Mouse (Mus musculus) bone marrow, adult 2 months (tissue): ENCODE results near the gene Sh3gl3. TPM values are rescaled to one million over a fixed set of nuclear protein-coding genes. Genes with fewer than 3 reads are reported as not detected.
A peak's percentile ranks its signal among the peaks of the same experiment; 100 is the strongest.

ENCODE experiments used
- H3K27ac ChIP-seq: fragments of 200-500 bp; 2 replicates; pipeline ENCODE4 v1.5.1; 2012; ENCODE audit warnings: low read depth, mild to moderate bottlenecking, control low read depth, inconsistent platforms, low read length; ENCODE audit not compliant: control insufficient read depth, poor library complexity, insufficient read depth
- H3K4me1 ChIP-seq: fragments of 200-500 bp; 2 replicates; pipeline ENCODE4 v1.6.1; 2011; ENCODE audit warnings: low read length; ENCODE audit not compliant: control insufficient read depth, insufficient read depth
- H3K4me3 ChIP-seq: fragments of 200-500 bp; replicated peaks from 2 replicates; pipeline ENCODE3; 2011; ENCODE audit warnings: mild to moderate bottlenecking, low read depth, low read length, control low read depth; ENCODE audit not compliant: control insufficient read depth
- CTCF ChIP-seq: fragments of 200-500 bp; IDR thresholded peaks from 2 replicates; pipeline ENCODE4 v1.5.1; 2011; ENCODE audit warnings: low read length, control low read depth; ENCODE audit not compliant: control insufficient read depth, insufficient read depth
- POLR2A ChIP-seq: fragments of 200-500 bp; IDR thresholded peaks from 2 replicates; pipeline ENCODE4 v1.6.1; 2011; ENCODE audit warnings: low read depth, mild to moderate bottlenecking, control low read depth, low read length, borderline replicate concordance; ENCODE audit not compliant: control insufficient read depth
- WGBS: fragments of 180-500 bp; shearing (Covaris S2); methylation state at CpG from one replicate; pipeline ENCODE4 v1.1.7; 2018; 5-methylcytosine and 5-hydroxymethylcytosine counted together
- polyA plus RNA-seq: library from polyadenylated mRNA; stranded (reverse); fragments of >200 nt; gene quantifications from 2 replicates; pipeline ENCODE4 v1.2.4, GENCODE M21; 2011; ENCODE audit warnings: low replicate concordance; ENCODE audit not compliant: missing spikeins, insufficient read depth, insufficient read length

Gene Sh3gl3
- polyA plus RNA-seq, 1 experiment = 3.0 TPM

DNA sequence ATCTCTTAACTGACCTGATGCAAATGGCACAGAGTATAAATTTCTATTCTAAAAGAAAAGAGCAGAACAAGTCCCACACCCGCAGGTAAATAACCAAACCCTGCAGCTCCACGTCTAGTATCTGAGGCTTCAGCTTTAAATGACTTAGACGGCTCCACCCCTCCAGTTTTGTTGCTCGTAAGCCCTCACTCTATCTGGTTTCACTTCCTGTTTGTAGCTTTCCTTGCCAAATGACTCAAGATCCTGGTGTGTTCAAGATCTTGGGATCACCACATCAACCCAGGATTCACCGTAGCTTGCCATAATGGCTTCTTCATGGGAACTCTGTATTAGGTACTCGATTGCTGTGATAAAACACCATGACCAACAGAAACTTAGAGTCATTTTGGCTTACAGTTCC is 157.2 kb downstream of the Sh3gl3 start:
- H3K4me1 ChIP-seq = no peaks in the 10 kb centered on the region
- no peak overlapping the region for H3K4me3 ChIP-seq
- H3K27ac ChIP-seq = no peak overlapping the region
- TF ChIP-seq CTCF (no peak), POLR2A (no peak)
- 39% methylated on average over 6 of the region's 6 CpGs for WGBS

DNA sequence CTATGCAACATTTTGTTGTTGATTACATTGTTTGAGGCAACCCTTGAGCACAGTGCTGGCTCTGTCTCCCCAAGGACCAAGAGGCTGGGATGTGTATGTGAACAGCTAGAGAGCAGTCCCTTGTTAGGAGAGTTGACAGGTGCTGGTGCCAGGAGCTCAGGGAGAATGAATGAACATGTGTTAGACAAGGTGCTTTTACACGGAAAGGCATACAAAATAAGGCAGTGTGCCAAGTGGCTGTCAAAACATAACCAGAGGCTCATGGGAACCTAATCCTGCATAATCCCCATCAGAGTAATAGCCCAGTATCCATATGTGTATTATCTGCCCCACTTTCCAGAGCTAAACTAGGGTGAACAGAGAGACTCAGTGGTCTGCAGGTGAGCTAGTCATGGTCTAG is 160.4 kb downstream of the Sh3gl3 start:
- H3K27ac ChIP-seq = no peak overlapping the region
- WGBS = 63% methylated on average over 1 of the region's 1 CpGs
- no peak overlapping the region for H3K4me3 ChIP-seq
- no peaks in the 10 kb centered on the region for H3K4me1 ChIP-seq
- TF ChIP-seq CTCF = no peak
- no peak for TF ChIP-seq POLR2A

DNA sequence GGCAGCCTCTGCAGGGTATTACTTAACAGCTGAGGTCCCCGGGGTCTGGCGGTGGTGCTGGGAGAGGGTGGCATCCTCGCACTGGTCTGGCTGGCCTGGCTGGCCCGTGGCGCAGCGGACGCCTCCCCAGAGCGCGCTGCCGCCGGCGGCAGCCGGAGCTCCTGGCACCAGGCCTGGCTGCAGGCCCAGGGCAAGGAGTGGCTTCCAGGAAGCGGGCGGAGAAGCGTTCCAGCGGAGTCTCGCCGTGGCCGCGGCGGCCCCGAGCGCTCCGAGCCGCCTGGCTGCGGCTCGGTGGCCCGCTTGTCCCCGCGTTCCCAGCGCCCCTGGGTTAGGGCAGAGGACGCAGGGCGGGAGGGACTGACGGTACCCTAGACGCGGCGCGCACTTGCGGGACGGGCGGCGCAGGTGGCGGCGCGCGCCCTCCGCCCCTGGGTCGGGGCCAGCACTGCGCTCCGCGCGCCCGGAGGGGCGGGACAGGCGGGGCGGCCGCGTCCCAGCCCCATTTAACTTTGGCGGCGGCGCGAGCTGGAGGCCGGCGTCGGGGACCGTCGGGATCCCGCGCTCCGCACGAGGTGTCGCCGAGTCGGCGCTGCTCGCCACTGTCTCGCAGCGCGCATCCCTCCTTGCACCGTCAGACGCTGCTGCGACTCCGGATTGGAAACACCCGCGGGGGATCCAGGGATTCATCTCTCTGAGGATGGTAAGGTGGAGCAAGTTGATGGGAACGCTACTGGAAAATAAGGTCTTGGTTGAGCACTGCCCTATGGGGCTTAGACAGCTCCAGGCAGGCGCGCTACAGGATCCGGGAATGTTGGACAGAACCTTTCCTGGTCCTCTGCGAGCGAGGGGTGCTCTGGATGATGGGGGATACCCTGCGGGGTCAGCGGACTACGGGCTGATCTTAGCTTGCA is 161.8 kb downstream of the Sh3gl3 start, which contains the start of gene Adamtsl3:
Adamtsl3 (plus strand) TSS at position 484 of the 911 bp plus-strand sequence.
- 3% methylated on average over 87 of the region's 95 CpGs for WGBS
- TF ChIP-seq POLR2A (no peak), CTCF (no peak)
- Histone ChIP-seq H3K4me3 (no peak within 1 kb of the TSS), H3K27ac (no peak within 1 kb of the TSS), H3K4me1 (no peaks in the 10 kb centered on the region)

DNA sequence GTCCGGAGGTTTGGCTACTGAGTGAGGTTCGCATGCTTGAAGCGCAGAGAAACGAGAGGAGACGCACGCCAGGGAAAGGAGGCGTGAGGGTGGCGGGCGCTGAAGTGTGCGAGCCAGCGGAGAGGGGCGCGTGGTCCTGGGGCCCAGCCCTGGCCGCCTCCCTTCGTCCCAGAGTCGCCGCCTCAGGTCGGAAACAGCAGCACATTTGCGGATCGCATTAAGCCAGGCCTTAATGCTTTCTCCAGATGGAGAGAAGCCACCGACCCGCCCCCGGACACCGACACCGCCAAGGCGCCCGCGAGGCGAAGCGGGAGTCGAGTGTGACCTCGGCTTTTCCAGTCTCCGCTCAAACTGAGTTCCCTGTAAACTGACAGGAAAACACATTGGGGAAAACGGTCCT is 162.5 kb downstream of the Sh3gl3 start:
- H3K4me3 ChIP-seq = no peak overlapping the region
- TF ChIP-seq CTCF (no peak), POLR2A (no peak)
- H3K27ac ChIP-seq = no peak overlapping the region
- H3K4me1 ChIP-seq = no peaks in the 10 kb centered on the region
- whole genome bisulfite sequencing = 2% methylated on average over 34 of the region's 34 CpGs

DNA sequence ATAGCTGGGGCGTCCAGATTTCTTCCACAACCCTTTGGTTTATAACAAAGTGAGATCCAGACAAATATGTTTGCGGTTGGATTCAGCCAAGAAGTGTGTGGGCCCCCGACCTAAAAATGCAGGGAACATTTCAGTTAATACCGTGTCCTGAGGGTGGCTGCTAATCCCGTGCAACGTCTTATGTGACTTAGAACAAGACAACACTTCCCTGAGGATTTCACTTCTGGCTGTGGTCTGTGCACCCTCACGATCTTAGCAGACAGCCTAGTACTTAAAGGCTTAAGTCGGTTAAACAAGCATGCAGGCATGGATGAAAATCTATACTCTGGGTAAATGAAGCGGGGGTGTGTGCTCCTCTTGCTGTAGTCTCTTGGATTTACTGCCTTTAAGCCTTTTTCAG is 164.5 kb downstream of the Sh3gl3 start:
- Histone ChIP-seq H3K4me1 (no peaks in the 10 kb centered on the region), H3K27ac (no peak overlapping the region), H3K4me3 (no peak overlapping the region)
- WGBS = 73% methylated on average over 9 of the region's 9 CpGs
- no peak for TF ChIP-seq CTCF
- TF ChIP-seq POLR2A = no peak

DNA sequence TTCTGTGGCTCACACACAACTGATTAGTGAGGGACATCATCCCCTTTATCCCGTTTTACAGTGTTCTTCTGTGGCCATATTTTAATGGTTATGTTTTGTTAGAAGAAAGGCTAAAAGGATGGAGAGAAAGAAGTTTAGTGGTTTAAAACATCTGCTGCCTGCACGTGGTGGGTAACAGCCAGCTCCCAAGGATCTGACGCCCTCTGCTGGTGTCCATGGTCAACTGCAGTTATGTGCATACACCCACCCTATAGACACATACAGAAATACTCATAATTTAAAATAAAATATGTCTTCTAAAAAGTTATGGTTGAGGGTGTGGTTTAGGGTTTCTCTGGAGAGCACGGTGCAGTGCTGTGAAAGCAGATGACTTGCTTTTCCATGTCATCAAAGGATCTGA is 164.9 kb downstream of the Sh3gl3 start:
- TF ChIP-seq POLR2A = no peak
- no peak overlapping the region for H3K4me3 ChIP-seq
- H3K27ac ChIP-seq = no peak overlapping the region
- WGBS = 74% methylated on average over 4 of the region's 4 CpGs
- H3K4me1 ChIP-seq = no peaks in the 10 kb centered on the region

DNA sequence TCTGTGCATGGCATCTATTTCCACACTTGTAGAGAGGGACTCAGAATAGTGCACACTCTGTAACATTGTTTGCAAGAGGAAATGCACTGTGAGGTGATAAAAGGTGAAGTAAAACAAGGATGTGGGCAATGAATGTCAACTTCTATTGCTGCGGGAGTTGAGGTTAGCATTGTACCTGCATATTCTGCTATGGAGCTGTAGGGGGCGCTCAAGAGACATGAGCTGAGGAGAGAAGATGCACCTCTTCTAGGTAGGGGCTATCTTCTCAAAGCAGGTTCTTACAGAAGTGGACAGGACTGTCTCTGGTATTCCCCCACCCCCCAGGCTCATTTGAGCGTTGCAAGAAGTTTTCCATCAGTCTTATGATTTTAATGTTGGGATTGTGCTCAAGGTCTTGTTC is 165.6 kb downstream of the Sh3gl3 start:
- no peak overlapping the region for H3K27ac ChIP-seq
- no peak overlapping the region for H3K4me3 ChIP-seq
- TF ChIP-seq CTCF (0 out of 2 replicates have a peak, but pooled peaks have one; percentile 9), POLR2A (no peak)
- WGBS = 37% methylated on average over 3 of the region's 3 CpGs
- H3K4me1 ChIP-seq = no peaks in the 10 kb centered on the region

DNA sequence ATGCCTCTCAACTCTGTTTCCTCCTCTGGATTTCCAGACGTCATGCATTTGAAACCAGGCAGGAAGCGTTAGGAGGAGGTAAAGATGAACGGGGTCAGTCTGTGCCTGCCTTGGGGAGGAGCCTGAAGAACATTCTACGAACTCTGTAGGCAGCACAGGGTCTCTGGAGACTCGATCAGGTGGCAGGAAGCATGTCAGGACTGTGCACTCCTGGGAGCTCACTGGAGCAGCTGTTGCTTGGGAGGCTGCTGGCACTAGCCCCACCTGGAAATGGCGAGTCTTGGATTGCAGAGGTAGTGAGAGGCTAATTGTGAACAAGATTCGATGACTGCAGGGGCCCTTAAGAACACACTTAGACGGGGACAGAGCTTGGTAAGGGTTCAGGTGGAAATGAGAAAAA is 167.8 kb downstream of the Sh3gl3 start:
- TF ChIP-seq CTCF = no peak
- TF ChIP-seq POLR2A = no peak
- H3K27ac ChIP-seq = no peak overlapping the region
- no peaks in the 10 kb centered on the region for H3K4me1 ChIP-seq
- no peak overlapping the region for H3K4me3 ChIP-seq
- 15% methylated on average over 8 of the region's 8 CpGs for WGBS
